Mouse (Mus musculus) kidney, adult 2 months (tissue): ENCODE results near the gene Anxa6. TPM values are rescaled to one million over a fixed set of nuclear protein-coding genes. Genes with fewer than 3 reads are reported as not detected.

Experiments
- DNase-seq: peaks from one replicate; pipeline ENCODE4 v3.0.0; 2021
- H3K27ac ChIP-seq: fragments of 200-500 bp; 2 replicates; pipeline ENCODE4 v1.5.1; 2012; ENCODE audit warnings: low read depth, low read length, control low read depth, inconsistent platforms; ENCODE audit not compliant: insufficient read depth
- H3K27me3 ChIP-seq: fragments of 200-500 bp; replicated peaks from 2 replicates; pipeline ENCODE4 v1.6.1; 2012; ENCODE audit warnings: mild to moderate bottlenecking, moderate library complexity, low read length, inconsistent platforms; ENCODE audit not compliant: control insufficient read depth, insufficient read depth
- H3K36me3 ChIP-seq: fragments of 200-500 bp; 2 replicates; pipeline ENCODE4 v1.6.1; 2012; ENCODE audit warnings: mild to moderate bottlenecking, moderate library complexity, low read length, inconsistent platforms; ENCODE audit not compliant: control insufficient read depth, insufficient read depth
- H3K4me1 ChIP-seq: fragments of 200-500 bp; 2 replicates; pipeline ENCODE4 v1.6.1; 2011; ENCODE audit warnings: low read length; ENCODE audit not compliant: control insufficient read depth, insufficient read depth
- H3K4me3 ChIP-seq: fragments of 200-500 bp; 2 replicates; pipeline ENCODE4 v1.5.1; 2011; ENCODE audit warnings: mild to moderate bottlenecking, low read depth, low read length, control low read depth; ENCODE audit not compliant: insufficient read depth
- CTCF ChIP-seq: fragments of 200-500 bp; conservative IDR thresholded peaks from 2 replicates; pipeline ENCODE4 v1.5.1; 2011; ENCODE audit warnings: low read depth, mild to moderate bottlenecking, control low read depth, low read length, moderate library complexity, mixed read lengths; ENCODE audit not compliant: insufficient read depth, insufficient read length
- POLR2A ChIP-seq: fragments of 200-500 bp; IDR thresholded peaks from one replicate; pipeline ENCODE4 v1.6.1; 2011; ENCODE audit warnings: low read depth, low read length, control low read depth
- WGBS: fragments of 180-500 bp; shearing (Covaris S2); methylation state at CpG from one replicate; pipeline ENCODE4 v1.1.7; 2018; 5-methylcytosine and 5-hydroxymethylcytosine counted together
- polyA plus RNA-seq: library from polyadenylated mRNA; depleted of rRNA; stranded (reverse); fragments of >200 nt; gene quantifications from 2 replicates; pipeline ENCODE4 v1.2.3, GENCODE M21; 2012; rRNA removed

The Anxa6 gene
- polyA plus RNA-seq, 1 experiment, result 87.9 TPM

GRCm38 (mm10) chr11:54936035-54936770 lies 97.0 kb downstream of the Anxa6 start:
- Histone ChIP-seq H3K4me3 (no peak overlapping the region), H3K36me3 (no peaks in the 10 kb centered on the region), H3K27ac (no peak overlapping the region), H3K4me1 (no peaks in the 10 kb centered on the region), H3K27me3 (no peaks in the 10 kb centered on the region)
- TF ChIP-seq CTCF, result no peak
- TF ChIP-seq POLR2A, result no peak
- WGBS, result 55% methylated on average over 12 of the region's 12 CpGs
- DNase-seq, result no peak

- Histone ChIP-seq H3K4me1 (no peaks in the 10 kb centered on the region), H3K27me3 (no peaks in the 10 kb centered on the region), H3K27ac (no peak overlapping the region), H3K36me3 (no peaks in the 10 kb centered on the region; the same call in 1 of the 2 replicates), H3K4me3 (no peak overlapping the region)
- no peak for TF ChIP-seq POLR2A
- no peak for TF ChIP-seq CTCF
- WGBS, result 94% methylated on average over 7 of the region's 7 CpGs
- no peak for DNase-seq
These were observed 99.0 kb downstream of the Anxa6 start for GRCm38 (mm10) chr11:54934198-54934597.

- Histone ChIP-seq H3K27me3 (no peaks in the 10 kb centered on the region), H3K4me3 (no peak overlapping the region), H3K4me1 (no peaks in the 10 kb centered on the region), H3K36me3 (no peaks in the 10 kb centered on the region; the same call in 1 of the 2 replicates), H3K27ac (no peak overlapping the region)
- TF ChIP-seq CTCF (no peak), POLR2A (no peak)
- no peak for DNase-seq
- 88% methylated on average over 6 of the region's 6 CpGs for WGBS
These were observed 100.7 kb downstream of the Anxa6 start for GRCm38 (mm10) chr11:54932540-54932939.

GRCm38 (mm10) chr11:54931405-54932093 lies 101.7 kb downstream of the Anxa6 start:
- Histone ChIP-seq H3K27me3 (no peaks in the 10 kb centered on the region), H3K36me3 (no peaks in the 10 kb centered on the region; the same call in 1 of the 2 replicates), H3K27ac (no peak overlapping the region), H3K4me1 (no peaks in the 10 kb centered on the region), H3K4me3 (no peak overlapping the region)
- peak; percentile 76 for TF ChIP-seq CTCF
- no peak for TF ChIP-seq POLR2A
- 74% methylated on average over 5 of the region's 5 CpGs for WGBS
- DNase-seq, result peak; percentile 55

- Histone ChIP-seq H3K4me1 (no peaks in the 10 kb centered on the region), H3K4me3 (no peak overlapping the region), H3K27ac (no peak overlapping the region), H3K27me3 (no peaks in the 10 kb centered on the region), H3K36me3 (no peaks in the 10 kb centered on the region; the same call in 1 of the 2 replicates)
- peak; percentile 50 for DNase-seq
- 68% methylated on average over 7 of the region's 7 CpGs for WGBS
- TF ChIP-seq POLR2A, result no peak
- TF ChIP-seq CTCF, result peak; percentile 76
These were observed 102.8 kb downstream of the Anxa6 start for GRCm38 (mm10) chr11:54930318-54930979.

- WGBS, result 88% methylated on average over 8 of the region's 8 CpGs
- H3K36me3 ChIP-seq, result no peaks in the 10 kb centered on the region; the same call in 1 of the 2 replicates
- TF ChIP-seq CTCF (no peak), POLR2A (no peak)
- no peak overlapping the region for H3K4me3 ChIP-seq
- H3K4me1 ChIP-seq, result no peaks in the 10 kb centered on the region
- H3K27ac ChIP-seq, result no peak overlapping the region
- no peak for DNase-seq
- no peaks in the 10 kb centered on the region for H3K27me3 ChIP-seq
These were observed 103.5 kb downstream of the Anxa6 start for GRCm38 (mm10) chr11:54929744-54930143.

GRCm38 (mm10) chr11:54929290-54929689 lies 104.0 kb downstream of the Anxa6 start:
- no peaks in the 10 kb centered on the region for H3K4me1 ChIP-seq
- no peaks in the 10 kb centered on the region; the same call in 1 of the 2 replicates for H3K36me3 ChIP-seq
- no peak for DNase-seq
- TF ChIP-seq CTCF (no peak), POLR2A (no peak)
- H3K27me3 ChIP-seq, result no peaks in the 10 kb centered on the region
- no peak overlapping the region for H3K4me3 ChIP-seq
- 86% methylated on average over 6 of the region's 6 CpGs for WGBS
- H3K27ac ChIP-seq, result no peak overlapping the region

Other genes starting within 250 kb of the Anxa6 start
- gene Cdc42se2, start 245.8 kb downstream of the Anxa6 start, polyA plus RNA-seq, result 26.5 and 30.6 TPM in 2 replicates
- 1.4 and 3.9 TPM in 2 replicates for gene Lyrm7, start 172.5 kb downstream of the Anxa6 start, polyA plus RNA-seq
- 1,115 and 1,173 TPM in 2 replicates for gene Hint1, start 167.1 kb downstream of the Anxa6 start, polyA plus RNA-seq
- 28,844 and 31,623 TPM in 2 replicates for gene Gpx3, start 131.0 kb downstream of the Anxa6 start, polyA plus RNA-seq
- 19.1 and 20.6 TPM in 2 replicates for gene Tnip1, start 70.5 kb downstream of the Anxa6 start, polyA plus RNA-seq
- 1.6 and 2.0 TPM in 2 replicates for gene Ccdc69, start 44.7 kb upstream of the Anxa6 start, polyA plus RNA-seq
- gene Gm2a, start 64.7 kb upstream of the Anxa6 start, polyA plus RNA-seq, result 216 TPM in 2 replicates
- gene Slc36a3, start 118.3 kb upstream of the Anxa6 start, polyA plus RNA-seq, result 0.04 and 0.11 TPM in 2 replicates
- gene Slc36a2, start 151.6 kb upstream of the Anxa6 start, polyA plus RNA-seq, result 35.4 and 36.9 TPM in 2 replicates
- 60.5 and 63.4 TPM in 2 replicates for gene Slc36a1, start 170.9 kb upstream of the Anxa6 start, polyA plus RNA-seq